Mouse (Mus musculus): ENCODE measurements at regions not wholly inside any gene's neighbourhood (a gene's known extent, or its start where the extent isn't known, plus 50 kb on each side); places are given as distances from the start of the nearest gene placed in this dataset.

- DNase-seq (ENCODE audit: low spot score), result no peak
Measured at GRCm38 (mm10) chr13:47580144-47580543, 457.7 kb downstream of the Rnf144b start.

DNA sequence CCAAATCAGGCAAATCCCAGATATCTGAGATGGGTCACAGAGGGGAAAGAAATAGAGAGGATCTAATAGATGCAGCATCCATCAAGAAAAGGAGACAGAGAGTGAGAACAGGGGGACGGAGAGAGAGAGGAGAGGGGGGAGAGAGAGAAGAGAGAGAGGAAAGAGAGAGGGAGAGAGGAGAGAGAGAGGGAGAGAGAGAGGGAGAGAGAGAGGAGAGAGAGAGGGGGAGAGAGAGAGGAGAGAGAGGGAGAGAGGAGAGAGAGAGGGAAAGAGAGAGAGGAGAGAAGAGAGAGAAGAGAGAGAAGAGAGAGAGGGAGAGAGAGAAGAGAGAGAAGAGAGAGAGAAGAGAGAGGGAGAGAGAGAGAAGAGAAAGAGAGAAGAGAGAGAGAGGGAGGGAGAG lies 462.7 kb downstream of the Rnf144b start:
- DNase-seq (ENCODE audit: low spot score), result no peak

DNA sequence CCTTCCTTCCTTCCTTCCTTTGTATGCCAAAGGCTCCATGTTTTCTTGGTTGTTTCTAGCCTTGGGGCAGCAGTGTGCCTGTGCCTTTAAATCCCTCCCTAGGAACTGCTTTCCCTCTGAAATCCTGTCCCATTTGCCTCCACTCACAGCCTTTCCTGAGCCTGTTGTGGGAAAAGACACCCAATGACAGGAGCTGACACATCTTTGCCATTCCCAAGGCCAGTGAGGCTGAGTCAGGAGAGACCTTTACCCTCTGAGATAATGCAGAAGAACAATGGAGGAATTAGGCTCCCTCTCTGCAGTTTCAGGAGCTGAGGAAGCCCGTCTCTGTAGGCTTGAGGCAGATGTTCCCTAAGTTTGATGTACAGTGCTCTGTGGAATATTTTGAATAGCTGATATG lies 480.2 kb downstream of the Rnf144b start:
- no peak for DNase-seq (ENCODE audit: low spot score)

DNA sequence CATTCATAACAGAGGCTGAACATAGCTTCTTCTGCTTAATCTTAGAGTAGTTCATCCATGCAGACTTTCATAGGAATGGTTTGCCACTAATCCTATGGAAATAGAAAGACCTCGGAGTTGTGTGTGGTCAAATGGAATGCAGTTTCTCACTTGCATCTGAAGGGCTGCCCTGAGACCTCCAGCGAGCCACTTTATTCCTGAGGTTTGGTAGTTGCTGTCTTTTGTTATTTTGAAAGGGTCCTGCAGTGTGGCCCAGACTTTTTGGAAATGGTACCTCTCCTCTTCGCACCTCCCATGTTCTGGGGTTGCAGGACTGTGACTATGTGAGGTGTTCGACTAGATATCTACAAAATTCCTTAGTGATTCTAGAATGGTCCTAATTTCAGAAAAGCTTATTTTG lies 489.0 kb downstream of the Rnf144b start:
- no peak for DNase-seq (ENCODE audit: low spot score)

- no peak for DNase-seq (ENCODE audit: low spot score)
Measured at GRCm38 (mm10) chr13:47636511-47637103, 514.2 kb downstream of the Rnf144b start.

DNA sequence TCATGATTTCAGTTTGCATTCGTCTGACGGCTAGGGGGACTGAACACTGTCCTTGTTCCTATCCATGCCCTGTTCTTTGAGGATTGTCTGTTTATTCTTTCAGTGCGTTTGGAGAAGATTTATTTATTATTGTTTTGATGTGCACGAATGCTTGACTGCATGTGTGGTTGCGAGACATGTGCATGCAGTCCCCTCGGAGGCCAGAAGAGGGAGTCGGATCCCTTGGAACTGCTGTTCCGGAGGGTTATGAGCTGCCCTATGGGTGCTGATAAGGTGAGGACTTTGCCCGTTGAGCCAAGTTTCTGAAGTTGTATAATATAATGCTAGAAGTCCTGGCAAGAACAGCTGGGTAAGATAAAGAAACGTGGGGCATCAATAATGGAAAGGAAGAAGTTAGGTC lies 519.9 kb downstream of the Rnf144b start:
- DNase-seq (ENCODE audit: low spot score), result no peak

GRCm38 (mm10) chr13:47645081-47645480 lies 522.6 kb downstream of the Rnf144b start:
- no peak for DNase-seq (ENCODE audit: low spot score)

- no peak for DNase-seq (ENCODE audit: low spot score)
Measured at GRCm38 (mm10) chr13:47647693-47648092, 525.2 kb downstream of the Rnf144b start.

- no peak for DNase-seq (ENCODE audit: low spot score)
Measured at GRCm38 (mm10) chr13:47650093-47650492, 527.6 kb downstream of the Rnf144b start.

- no peak for DNase-seq (ENCODE audit: low spot score)
Measured at GRCm38 (mm10) chr13:47666470-47666869, 544.0 kb downstream of the Rnf144b start.

- peak; percentile 93 for DNase-seq (ENCODE audit: low spot score)
Measured at GRCm38 (mm10) chr13:47666956-47667701, 544.7 kb downstream of the Rnf144b start.

DNA sequence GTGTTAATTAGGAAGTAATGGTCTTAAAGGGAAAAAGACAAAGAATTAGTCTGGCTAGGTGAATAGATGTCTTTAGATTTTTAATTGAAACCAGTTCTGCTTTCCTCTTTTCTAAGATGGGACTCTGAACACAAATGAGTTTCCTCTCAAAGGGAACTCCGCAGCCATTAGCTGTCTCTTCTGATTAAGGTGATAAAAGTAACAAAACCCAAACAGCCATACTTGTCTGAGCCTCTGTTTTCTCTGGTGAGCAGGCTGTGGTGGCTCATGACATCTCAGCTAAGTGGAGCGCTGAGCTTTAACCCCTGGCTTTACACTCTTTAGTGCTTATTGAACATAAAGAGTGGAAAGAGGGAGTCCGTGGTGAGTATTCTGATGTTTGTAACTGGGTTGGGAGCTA lies 565.7 kb downstream of the Rnf144b start:
- no peak for DNase-seq (ENCODE audit: low spot score)

GRCm38 (mm10) chr13:47693815-47694214 lies 567.2 kb upstream of the Id4 start:
- no peak for DNase-seq (ENCODE audit: low spot score)

- no peak for DNase-seq (ENCODE audit: low spot score)
Measured at GRCm38 (mm10) chr13:47695877-47696276, 565.2 kb upstream of the Id4 start.

- no peak for DNase-seq (ENCODE audit: low spot score)
Measured at GRCm38 (mm10) chr13:47700556-47700955, 560.5 kb upstream of the Id4 start.

GRCm38 (mm10) chr13:47707961-47708609 lies 552.9 kb upstream of the Id4 start:
- no peak for DNase-seq (ENCODE audit: low spot score)

DNA sequence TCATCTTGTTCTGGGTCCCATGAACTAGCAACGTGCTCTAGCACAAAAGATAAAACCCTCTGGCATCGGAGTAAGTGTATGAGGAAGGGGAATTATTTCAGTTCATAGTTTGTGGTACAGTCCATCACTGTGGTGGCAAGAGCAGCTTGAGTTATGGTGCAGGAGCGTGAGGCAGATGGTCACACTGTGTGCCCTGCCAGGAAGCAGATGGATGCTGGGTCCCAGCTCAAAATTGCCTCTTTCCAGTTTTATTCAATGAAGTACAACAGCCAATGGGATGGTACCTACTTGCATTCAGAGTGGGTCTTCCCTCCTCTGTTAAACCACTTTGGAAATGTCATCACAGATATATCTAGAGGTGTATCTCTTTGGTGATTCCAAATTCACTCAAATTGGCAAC lies 551.7 kb upstream of the Id4 start:
- DNase-seq (ENCODE audit: low spot score), result no peak

- DNase-seq (ENCODE audit: low spot score), result no peak
Measured at GRCm38 (mm10) chr13:47712507-47712906, 548.5 kb upstream of the Id4 start.

DNA sequence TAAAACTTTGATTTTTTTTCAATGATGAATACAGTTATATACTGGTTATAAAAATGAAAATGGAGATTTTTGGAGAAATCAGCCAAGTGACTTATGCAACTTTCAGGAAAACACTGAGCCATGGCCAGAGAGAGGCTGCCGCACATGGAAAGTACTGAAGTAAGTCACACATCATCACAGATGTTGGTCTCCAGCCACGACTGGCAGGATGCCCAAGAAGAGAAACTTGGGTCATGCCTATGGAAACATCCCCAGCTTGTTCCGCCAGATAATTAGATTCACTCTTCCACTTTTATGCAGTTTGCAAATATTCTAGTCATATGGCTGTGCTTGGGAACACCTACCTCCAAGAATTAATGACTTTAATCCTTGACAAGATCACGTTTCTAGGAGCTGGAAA lies 544.8 kb upstream of the Id4 start:
- no peak for DNase-seq (ENCODE audit: low spot score)

GRCm38 (mm10) chr13:47720645-47721044 lies 540.4 kb upstream of the Id4 start:
- DNase-seq (ENCODE audit: low spot score), result no peak

DNA sequence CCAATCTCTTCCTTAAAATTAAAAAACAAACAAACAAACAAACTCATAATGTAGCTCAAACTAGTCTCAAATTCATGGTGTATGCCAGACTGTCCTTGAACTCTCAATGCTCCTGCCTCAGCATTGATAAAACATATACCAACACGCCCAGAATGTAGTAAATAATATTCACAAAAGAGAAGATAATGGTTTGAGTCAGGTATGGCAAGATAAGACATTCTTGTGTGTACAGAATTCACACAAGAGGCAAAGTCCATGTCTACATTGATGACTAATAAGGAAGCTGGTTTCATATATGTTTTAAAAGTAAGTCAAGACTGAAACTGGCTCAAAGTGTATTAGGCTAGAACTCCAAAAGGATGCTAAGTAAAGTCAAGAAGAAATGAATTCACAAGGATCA lies 526.6 kb upstream of the Id4 start:
- DNase-seq (ENCODE audit: low spot score), result no peak

DNA sequence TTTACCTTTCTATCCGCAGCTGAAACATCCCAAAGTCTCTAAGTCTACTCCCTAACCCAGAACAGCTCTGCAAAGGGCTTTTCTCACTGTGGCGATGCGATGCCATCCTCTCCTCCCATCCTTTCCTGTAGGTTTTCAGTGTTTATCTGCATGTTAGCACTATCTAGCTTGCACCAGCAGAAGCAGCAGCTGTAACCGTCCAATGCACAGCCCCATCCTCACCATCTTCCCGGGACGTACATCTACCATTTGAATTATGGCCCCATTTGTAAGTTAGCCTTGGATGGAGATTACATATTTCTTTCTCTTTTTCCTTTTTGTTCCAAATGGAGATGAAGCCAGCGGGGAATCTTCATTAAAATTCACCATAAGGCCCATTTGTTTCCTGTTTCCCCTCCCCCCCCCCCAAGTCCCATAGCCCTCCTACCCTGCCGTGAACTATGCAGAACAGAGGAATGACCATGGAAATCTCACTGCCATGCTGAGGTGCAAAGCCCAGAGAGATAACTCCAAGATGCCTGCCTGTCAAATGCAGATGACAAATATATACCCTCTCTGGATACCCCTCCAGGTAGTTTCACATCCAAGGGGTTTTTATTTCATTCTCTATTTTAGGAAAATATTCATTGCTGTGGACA lies 525.5 kb upstream of the Id4 start:
- no peak for DNase-seq (ENCODE audit: low spot score)

GRCm38 (mm10) chr13:47748906-47749305 lies 512.1 kb upstream of the Id4 start:
- DNase-seq (ENCODE audit: low spot score), result no peak

All from urinary bladder, postnatal 25 days (tissue).